Mouse (Mus musculus) frontal cortex, adult (tissue): ENCODE data around the gene 4933427D14Rik.

Source experiments
- ATAC-seq: cut with Nextera tagmentation; 2 replicates; pipeline ENCODE4 v1.9.2; 2017; ENCODE audit warnings: mild to moderate bottlenecking, moderate library complexity, mixed read lengths; ENCODE audit not compliant: low TSS enrichment

The 4933427D14Rik gene

GRCm38 (mm10) chr11:72140198-72140597, 67.1 kb downstream of the 4933427D14Rik start:
- ATAC-seq, result no peak

GRCm38 (mm10) chr11:72136231-72136982, 70.9 kb downstream of the 4933427D14Rik start:
- ATAC-seq, result peak; percentile 25

- peak; percentile 45 for ATAC-seq
These were observed 71.7 kb downstream of the 4933427D14Rik start, which contains the start of gene Pitpnm3 for GRCm38 (mm10) chr11:72135383-72136158. TSS of gene Pitpnm3 (minus strand) at chr11:72135778.

GRCm38 (mm10) chr11:72134536-72135382, 72.5 kb downstream of the 4933427D14Rik start:
- ATAC-seq, result no peak; the same call in 1 of the 2 replicates

- ATAC-seq, result peak; percentile 8
These were observed 74.2 kb downstream of the 4933427D14Rik start for GRCm38 (mm10) chr11:72133075-72133474.

GRCm38 (mm10) chr11:72132266-72132665, 75.0 kb downstream of the 4933427D14Rik start:
- no peak for ATAC-seq

- ATAC-seq, result no peak
These were observed 75.6 kb downstream of the 4933427D14Rik start for GRCm38 (mm10) chr11:72131697-72132096.

- no peak for ATAC-seq
These were observed 76.4 kb downstream of the 4933427D14Rik start for GRCm38 (mm10) chr11:72130905-72131304.

GRCm38 (mm10) chr11:72130472-72130871, 76.8 kb downstream of the 4933427D14Rik start:
- peak; percentile 20; the same call in 1 of the 2 replicates for ATAC-seq

GRCm38 (mm10) chr11:72130021-72130420, 77.2 kb downstream of the 4933427D14Rik start:
- ATAC-seq, result peak; percentile 39; the same call in 1 of the 2 replicates

GRCm38 (mm10) chr11:72129032-72129894, 78.0 kb downstream of the 4933427D14Rik start:
- ATAC-seq, result no peak

- ATAC-seq, result no peak
These were observed 79.6 kb downstream of the 4933427D14Rik start for GRCm38 (mm10) chr11:72127450-72128189.

GRCm38 (mm10) chr11:72125781-72126180, 81.5 kb downstream of the 4933427D14Rik start:
- ATAC-seq, result no peak

- no peak for ATAC-seq
These were observed 83.7 kb downstream of the 4933427D14Rik start for GRCm38 (mm10) chr11:72123531-72123930.

- ATAC-seq, result no peak
These were observed 86.9 kb downstream of the 4933427D14Rik start for GRCm38 (mm10) chr11:72120354-72120753.

- 0 out of 2 replicates have a peak, but pooled peaks have one; percentile 25 for ATAC-seq
These were observed 88.6 kb downstream of the 4933427D14Rik start for GRCm38 (mm10) chr11:72118630-72119029.

- ATAC-seq, result no peak
These were observed 94.0 kb downstream of the 4933427D14Rik start for GRCm38 (mm10) chr11:72113296-72113695.

- peak; percentile 92 for ATAC-seq
These were observed 96.5 kb downstream of the 4933427D14Rik start for GRCm38 (mm10) chr11:72110726-72111125.

GRCm38 (mm10) chr11:72104223-72104622, 103.0 kb downstream of the 4933427D14Rik start:
- no peak; the same call in 1 of the 2 replicates for ATAC-seq
